Mouse (Mus musculus): Measurements from ENCODE around the gene Evi5l.
A peak's percentile ranks its signal among the peaks of the same experiment; 100 is the strongest.

Gene Evi5l

GRCm38 (mm10) chr8:4205246-4206123 is 39.1 kb downstream of the Evi5l start:
- no peak for DNase-seq

- DNase-seq, result no peak
Measured at GRCm38 (mm10) chr8:4206182-4207015, 40.0 kb downstream of the Evi5l start.

GRCm38 (mm10) chr8:4207016-4207350 is 40.6 kb downstream of the Evi5l start:
- no peak for DNase-seq

GRCm38 (mm10) chr8:4211097-4211496 is 44.7 kb downstream of the Evi5l start:
- DNase-seq, result no peak

DNA sequence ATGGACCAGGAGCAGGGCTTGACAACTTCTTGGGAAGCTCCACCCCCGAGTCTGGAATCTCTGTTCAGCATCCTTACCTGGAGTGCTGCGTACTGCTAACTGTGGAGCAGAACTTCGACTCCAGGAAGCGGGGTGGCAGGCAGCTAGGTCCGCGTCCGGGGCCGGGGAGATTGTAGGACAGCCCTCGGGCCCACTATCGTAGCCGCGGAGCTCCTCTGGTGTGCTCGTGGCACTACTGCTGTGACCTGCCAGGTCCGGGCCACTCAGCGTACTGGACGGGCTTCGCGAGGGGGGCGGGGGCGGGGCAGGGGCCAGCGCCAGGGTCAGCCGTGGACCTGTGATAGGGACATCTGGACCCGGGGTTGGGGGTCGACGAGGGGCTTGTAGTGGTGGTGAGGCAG is 46.4 kb downstream of the Evi5l start:
- DNase-seq, result peak in 1 of 2 experiments; percentile 36

GRCm38 (mm10) chr8:4213210-4214005 is 47.0 kb downstream of the Evi5l start:
- peak; percentile 46 to 69 for DNase-seq

DNA sequence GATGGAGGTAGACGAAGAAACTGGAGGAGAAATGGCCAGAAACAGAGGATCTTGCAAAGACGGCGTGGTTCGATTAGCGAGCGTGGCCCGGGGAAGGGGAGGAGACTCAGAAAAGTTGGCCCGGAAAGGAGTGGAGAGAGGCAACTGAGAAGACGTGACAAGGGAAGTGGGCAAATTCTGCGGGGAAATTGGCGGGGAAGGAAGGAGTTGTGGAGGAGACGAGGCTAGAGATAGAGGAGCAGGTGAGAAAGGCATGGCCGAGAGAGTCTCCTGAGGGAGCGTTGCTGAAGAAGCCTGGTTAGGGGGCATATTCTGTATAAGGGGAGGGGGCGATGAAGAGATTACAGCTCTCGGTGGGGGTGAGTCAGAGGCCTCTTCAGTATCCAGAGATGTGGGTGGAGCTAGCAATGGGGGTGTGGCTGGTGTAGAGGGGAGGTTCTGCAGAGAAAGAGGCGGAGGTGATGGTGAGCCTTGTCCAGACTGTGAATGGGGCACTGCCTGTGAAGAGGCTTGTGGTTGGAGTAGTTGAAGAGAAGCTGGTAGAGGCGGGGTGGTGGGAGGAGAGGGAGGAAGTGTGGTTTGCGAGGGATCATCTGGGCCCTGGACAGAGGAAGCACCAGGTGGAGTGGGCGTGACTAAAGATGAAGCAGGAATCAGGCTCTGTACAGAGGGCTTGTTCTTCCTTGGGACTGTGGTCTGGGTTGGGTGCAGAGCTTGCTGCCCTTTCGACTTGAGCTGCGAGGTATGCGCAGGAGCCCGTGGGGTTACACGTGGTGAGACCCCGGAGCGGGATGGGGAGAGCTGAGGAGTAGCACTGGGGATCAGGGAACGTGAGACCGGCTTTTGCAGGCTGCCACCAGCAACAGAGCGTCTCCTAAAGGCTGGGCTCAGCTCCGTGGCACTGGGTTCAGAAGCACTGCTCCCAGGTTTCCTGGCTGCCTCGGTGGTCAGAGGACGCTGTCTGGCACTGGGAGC is 47.9 kb downstream of the Evi5l start:
- peak; percentile 45 to 65 for DNase-seq

DNA sequence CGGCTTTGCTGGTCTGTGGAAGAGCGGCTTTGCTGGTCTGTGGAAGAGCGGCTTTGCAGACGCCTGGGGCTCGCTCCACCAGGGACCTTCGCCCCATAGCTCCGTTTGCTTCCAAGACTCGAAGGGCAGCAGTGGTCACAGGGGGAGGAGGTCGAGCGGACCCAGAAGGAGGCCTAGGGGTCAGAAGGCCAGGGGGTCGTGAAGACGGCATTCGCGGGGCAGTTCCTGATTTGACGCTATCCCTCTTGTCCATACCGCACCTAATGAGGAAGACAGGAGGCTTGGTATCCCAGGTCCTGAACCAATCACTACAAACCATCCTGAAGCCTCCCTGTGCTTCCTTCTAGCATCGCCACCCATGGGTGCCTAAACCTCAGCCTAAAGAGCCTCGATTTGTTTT is 49.9 kb downstream of the Evi5l start:
- no peak for DNase-seq

- DNase-seq, result no peak
Measured at GRCm38 (mm10) chr8:4216791-4217621, 50.6 kb downstream of the Evi5l start, which contains the start of gene Prr36. TSS of gene Prr36 (minus strand) at chr8:4217459.

- no peak for DNase-seq
Measured at GRCm38 (mm10) chr8:4219617-4220016, 53.2 kb downstream of the Evi5l start.

DNA sequence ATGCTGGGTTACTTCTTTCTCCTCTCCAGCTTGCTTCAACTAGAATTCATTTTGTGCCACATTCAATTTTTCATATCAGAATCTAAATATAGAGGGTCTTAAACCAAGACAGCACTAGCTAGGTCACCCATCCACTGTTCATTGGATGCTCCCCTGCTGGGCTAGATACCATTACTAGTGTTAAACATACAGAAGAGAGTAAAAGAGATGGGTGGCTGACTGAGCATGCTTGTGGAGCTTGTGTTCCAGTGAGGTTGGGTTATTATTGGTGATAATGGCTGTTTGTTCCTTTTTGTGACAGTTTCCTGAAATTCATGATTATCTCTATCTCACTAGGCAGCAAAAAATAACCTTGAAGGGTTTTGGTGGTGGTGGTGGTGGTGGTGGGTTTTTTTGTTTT is 55.7 kb downstream of the Evi5l start:
- no peak for DNase-seq

- peak in 1 of 2 experiments; percentile 29 for DNase-seq
Measured at GRCm38 (mm10) chr8:4226323-4226722, 60.0 kb downstream of the Evi5l start.

DNA sequence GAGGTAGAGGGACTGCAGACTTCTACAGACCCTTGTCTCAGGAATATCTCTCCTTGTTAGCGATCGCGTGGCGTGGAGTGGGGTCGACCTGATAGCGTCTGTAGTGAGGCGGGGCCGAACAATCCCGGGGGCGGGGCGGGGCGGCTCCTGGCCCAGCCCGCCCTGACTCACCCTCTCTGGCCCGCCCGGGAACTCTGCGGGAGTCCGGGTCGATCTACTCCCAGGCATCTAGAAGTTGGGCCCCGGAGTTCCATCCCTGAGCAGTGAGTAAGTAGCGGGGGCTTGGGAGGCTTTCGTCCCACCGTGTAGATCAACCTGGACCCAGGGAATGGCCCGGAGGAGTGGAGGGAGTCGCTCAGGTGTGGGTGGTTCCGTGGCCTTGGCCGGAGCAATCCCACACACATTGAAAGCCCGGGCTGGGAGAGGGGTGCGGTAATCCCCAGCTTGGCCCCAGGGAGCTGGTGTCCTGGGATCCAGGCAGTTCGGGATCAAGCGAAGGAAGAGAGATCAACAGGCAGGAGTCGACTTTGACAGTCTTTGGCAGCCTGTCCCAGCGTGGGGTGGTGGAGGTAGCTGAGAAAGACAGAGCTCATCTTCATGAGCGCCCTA is 60.5 kb downstream of the Evi5l start, which contains the start of gene Lrrc8e:
TSS of gene Lrrc8e (plus strand) at position 89 of the 609 bp plus-strand sequence.
- peak in 1 of 2 experiments; percentile 60 for DNase-seq

GRCm38 (mm10) chr8:4227919-4228318 is 61.6 kb downstream of the Evi5l start:
- DNase-seq, result no peak

GRCm38 (mm10) chr8:4229784-4230183 is 63.4 kb downstream of the Evi5l start:
- no peak for DNase-seq

DNA sequence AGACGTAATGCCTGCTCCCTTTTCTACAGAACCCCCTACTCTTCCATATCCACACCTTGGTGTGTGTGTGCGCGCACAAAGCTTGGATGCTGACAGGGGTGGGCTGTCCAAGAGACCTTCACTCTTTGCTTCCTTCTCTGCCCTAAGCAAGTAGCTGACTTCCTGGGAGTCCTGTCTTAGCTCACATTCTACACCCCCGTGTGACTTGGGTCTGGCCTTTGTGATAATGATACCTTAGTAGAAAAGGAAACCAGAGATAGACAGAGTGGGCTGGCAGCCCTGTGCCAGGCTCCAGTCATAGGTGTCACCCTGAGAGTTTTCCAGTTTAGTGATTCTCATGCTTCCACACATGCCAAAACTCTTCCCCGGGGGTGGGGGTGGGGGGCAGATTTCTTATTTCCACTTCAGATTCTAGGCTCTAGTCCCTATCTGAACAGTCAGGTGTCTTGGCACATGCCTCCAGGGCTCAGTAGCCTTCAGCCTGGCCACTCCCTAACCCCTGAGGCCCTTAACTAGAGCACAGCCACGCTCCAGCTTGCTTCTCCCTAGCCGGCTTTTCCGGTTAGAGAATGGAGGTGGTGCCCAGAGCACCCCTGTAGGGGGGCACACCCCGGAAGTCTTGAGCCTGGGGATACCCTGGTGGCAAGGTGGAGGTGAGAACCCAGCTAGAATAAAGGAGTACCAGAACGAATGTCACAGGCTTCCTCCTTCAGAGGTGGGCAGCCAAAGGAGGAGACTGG is 64.4 kb downstream of the Evi5l start:
- no peak for DNase-seq

- DNase-seq, result peak; percentile 33 to 54
Measured at GRCm38 (mm10) chr8:4237814-4238433, 71.6 kb downstream of the Evi5l start.

- DNase-seq, result peak; percentile 100
Measured at GRCm38 (mm10) chr8:4238434-4239192, 72.2 kb downstream of the Evi5l start, which contains the start of the genes Map2k7 and Gm49320. TSS of gene Map2k7 (plus strand) at chr8:4238740. TSS of gene Gm49320 (plus strand) at chr8:4238865.

Measured in kidney, postnatal 25 days (tissue).